Mouse (Mus musculus) hindbrain, postnatal 0 days (tissue): ENCODE measurements around the gene Gsk3b. TPM values are rescaled to one million over a fixed set of nuclear protein-coding genes. Genes with fewer than 3 reads are reported as not detected.
"Not testable (repeated sequence)": the region's sequence is repeated elsewhere in the genome, so short reads cannot be mapped to it uniquely, and the experiment has no call there.

Source experiments
- ATAC-seq: fragments of 200-750 bp; cut with Nextera tagmentation; 2 replicates; pipeline ENCODE4 v1.8.0; 2017; ENCODE audit warnings: mild to moderate bottlenecking, moderate TSS enrichment, moderate library complexity
- DNase-seq: peaks from one replicate; pipeline ENCODE4 v3.0.0-alpha.2; 2015; ENCODE audit warnings: low spot score
- H3K27ac ChIP-seq: fragments of 300-500 bp; sonication (generic); 2 replicates; pipeline ENCODE4 v1.5.1; 2014; ENCODE audit warnings: mild to moderate bottlenecking
- H3K27me3 ChIP-seq: fragments of 300-500 bp; sonication (generic); 2 replicates; pipeline ENCODE4 v1.6.1; 2014; ENCODE audit warnings: low read length, mixed read lengths; ENCODE audit not compliant: insufficient read depth
- H3K36me3 ChIP-seq: fragments of 300-500 bp; sonication (generic); 2 replicates; pipeline ENCODE4 v1.6.1; 2014; ENCODE audit warnings: low read length, mixed read lengths; ENCODE audit not compliant: insufficient read depth
- H3K4me1 ChIP-seq: fragments of 300-500 bp; sonication (generic); 2 replicates; pipeline ENCODE4 v1.6.1; 2014; ENCODE audit warnings: antibody characterized with exemption, low read length, mixed read lengths; ENCODE audit not compliant: insufficient read depth
- H3K4me2 ChIP-seq: fragments of 300-500 bp; sonication (generic); 2 replicates; pipeline ENCODE4 v1.6.1; 2014; ENCODE audit warnings: low read depth, mild to moderate bottlenecking, low read length, moderate library complexity, mixed read lengths
- H3K4me3 ChIP-seq: fragments of 300-500 bp; sonication (generic); 2 replicates; pipeline ENCODE4 v1.5.1; 2014; ENCODE audit warnings: low read length
- H3K9ac ChIP-seq: fragments of 300-500 bp; sonication (generic); replicated peaks from 2 replicates; pipeline ENCODE4 v1.6.1; 2014; ENCODE audit warnings: mild to moderate bottlenecking, low read length, moderate library complexity, mixed read lengths
- H3K9me3 ChIP-seq: fragments of 300-500 bp; sonication (generic); 2 replicates; pipeline ENCODE4 v1.6.1; 2016; ENCODE audit warnings: low read length, mixed read lengths
- CTCF ChIP-seq: IDR thresholded peaks from 2 replicates; pipeline ENCODE4 v1.5.1; 2016; ENCODE audit warnings: antibody characterized with exemption, control low read depth, low read depth
- WGBS: fragments of 180-500 bp; shearing (Covaris S2); extraction: QIAGEN DNeasy Blood & Tissue Kit; methylation state at CpG from one replicate; pipeline ENCODE4 v1.1.7; 2014; 5-methylcytosine and 5-hydroxymethylcytosine counted together
- polyA plus RNA-seq: library from polyadenylated mRNA; unstranded; fragments of >200 nt; fragmentation: Nextera tagmentation; extraction: Ambion mirVana; gene quantifications from 2 replicates; pipeline ENCODE4 v1.2.1, GENCODE M21; 2015
- total RNA-seq: library from RNA; depleted of rRNA; stranded (reverse); fragments of >200 nt; gene quantifications from 2 replicates; pipeline ENCODE4 v1.2.3, GENCODE M21; 2014

Gene Gsk3b
- total and polyA plus RNA-seq, 2 experiments from 2014 or later = 112 to 149 TPM

GRCm38 (mm10) chr16:38114074-38114473, 25.3 kb downstream of the Gsk3b start:
- no peaks in the 10 kb centered on the region for H3K36me3 ChIP-seq
- WGBS = 94% methylated on average over 2 of the region's 2 CpGs
- no peaks in the 10 kb centered on the region for H3K4me1 ChIP-seq
- no peak for DNase-seq
- TF ChIP-seq CTCF = no peak
- no peak overlapping the region for H3K4me3 ChIP-seq
- H3K27me3 ChIP-seq = no peaks in the 10 kb centered on the region
- H3K27ac ChIP-seq = no peak overlapping the region
- H3K4me2 ChIP-seq = no peak overlapping the region
- no peaks in the 10 kb centered on the region for H3K9me3 ChIP-seq
- H3K9ac ChIP-seq = no peak overlapping the region
- no peak for ATAC-seq

GRCm38 (mm10) chr16:38117909-38118308, 29.1 kb downstream of the Gsk3b start:
- not testable (repeated sequence) for H3K4me3 ChIP-seq
- 91% methylated on average over 9 of the region's 9 CpGs for WGBS

GRCm38 (mm10) chr16:38118723-38119122, 29.9 kb downstream of the Gsk3b start:
- no peaks in the 10 kb centered on the region for H3K36me3 ChIP-seq
- no peak for ATAC-seq
- H3K27me3 ChIP-seq = no peaks in the 10 kb centered on the region
- H3K4me2 ChIP-seq = no peak overlapping the region
- WGBS = 90% methylated on average over 1 of the region's 1 CpGs
- no peak for TF ChIP-seq CTCF
- no peak overlapping the region for H3K27ac ChIP-seq
- 0 out of 2 replicates have a peak, but pooled peaks cover 5% of the 10 kb centered on the region for H3K4me1 ChIP-seq
- H3K9me3 ChIP-seq = no peaks in the 10 kb centered on the region
- no peak for DNase-seq
- no peak overlapping the region for H3K9ac ChIP-seq
- no peak overlapping the region for H3K4me3 ChIP-seq

More at GRCm38 (mm10) chr16:38117909-38118308, 29.1 kb downstream of the Gsk3b start:
- not testable (repeated sequence) for H3K9ac ChIP-seq, H3K27ac ChIP-seq, H3K27me3 ChIP-seq, DNase-seq, H3K9me3 ChIP-seq, H3K4me2 ChIP-seq, H3K4me1 ChIP-seq, ATAC-seq, H3K36me3 ChIP-seq

- DNase-seq (no peak), ATAC-seq (no peak)
- H3K4me3 ChIP-seq = no peak overlapping the region
- no peak overlapping the region for H3K27ac ChIP-seq
- no peaks in the 10 kb centered on the region for H3K27me3 ChIP-seq
- no peaks in the 10 kb centered on the region for H3K9me3 ChIP-seq
- H3K4me2 ChIP-seq = no peak overlapping the region
- TF ChIP-seq CTCF = no peak
- no peaks in the 10 kb centered on the region for H3K36me3 ChIP-seq
- no peak overlapping the region for H3K9ac ChIP-seq
- WGBS = 87% methylated on average over 5 of the region's 5 CpGs
- H3K4me1 ChIP-seq = 0 out of 2 replicates have a peak, but pooled peaks cover 5% of the 10 kb centered on the region
Measured at GRCm38 (mm10) chr16:38119286-38119685, 30.5 kb downstream of the Gsk3b start.

GRCm38 (mm10) chr16:38129171-38129570, 40.4 kb downstream of the Gsk3b start:
- no peak for ATAC-seq
- no peak for TF ChIP-seq CTCF

GRCm38 (mm10) chr16:38131041-38131440, 42.2 kb downstream of the Gsk3b start:
- no peak overlapping the region for H3K4me3 ChIP-seq
- no peaks in the 10 kb centered on the region for H3K9me3 ChIP-seq
- no peak overlapping the region for H3K27ac ChIP-seq
- H3K36me3 ChIP-seq = no peaks in the 10 kb centered on the region
- DNase-seq (no peak), ATAC-seq (no peak)
- WGBS = 82% methylated on average over 3 of the region's 3 CpGs
- TF ChIP-seq CTCF = no peak
- H3K9ac ChIP-seq = no peak overlapping the region
- no peaks in the 10 kb centered on the region for H3K27me3 ChIP-seq
- peaks cover 6% of the 10 kb centered on the region; the same call in 1 of the 2 replicates for H3K4me1 ChIP-seq
- H3K4me2 ChIP-seq = no peak overlapping the region

More at GRCm38 (mm10) chr16:38129171-38129570, 40.4 kb downstream of the Gsk3b start:
- Histone ChIP-seq H3K9ac (no peak overlapping the region), H3K9me3 (no peaks in the 10 kb centered on the region), H3K4me3 (no peak overlapping the region), H3K4me1 (peaks cover 6% of the 10 kb centered on the region; the same call in 1 of the 2 replicates), H3K27me3 (no peaks in the 10 kb centered on the region), H3K27ac (no peak overlapping the region), H3K4me2 (no peak overlapping the region), H3K36me3 (no peaks in the 10 kb centered on the region)
- no peak for DNase-seq
- 71% methylated on average over 5 of the region's 5 CpGs for WGBS

GRCm38 (mm10) chr16:38131756-38132155, 43.0 kb downstream of the Gsk3b start:
- no peaks in the 10 kb centered on the region for H3K27me3 ChIP-seq
- DNase-seq (peak; percentile 10), ATAC-seq (no peak)
- H3K36me3 ChIP-seq = no peaks in the 10 kb centered on the region
- H3K27ac ChIP-seq = no peak overlapping the region; the same call in 1 of the 2 replicates
- 34% methylated on average over 9 of the region's 9 CpGs for WGBS
- TF ChIP-seq CTCF = no peak
- no peak overlapping the region for H3K4me3 ChIP-seq
- H3K4me1 ChIP-seq = peaks cover 6% of the 10 kb centered on the region; the same call in 1 of the 2 replicates
- no peaks in the 10 kb centered on the region for H3K9me3 ChIP-seq
- no peak overlapping the region for H3K4me2 ChIP-seq
- H3K9ac ChIP-seq = no peak overlapping the region
